Mouse (Mus musculus) layer of hippocampus, adult 6 months (tissue): ENCODE measurements around the gene Olfr1249. TPM values are rescaled to one million over a fixed set of nuclear protein-coding genes. Genes with fewer than 3 reads are reported as not detected.

ENCODE experiments used
- long read RNA-seq, 2 experiments: library from polyadenylated mRNA; unstranded; transcript quantifications; one replicate each; pipeline ENCODE4 v2.0.0; 2019 to 2020
- polyA plus RNA-seq: library from polyadenylated mRNA; unstranded; fragments of <200 nt; fragmentation: Nextera tagmentation; gene quantifications from 2 replicates; pipeline ENCODE4 v1.2.3, GENCODE M21; 2021

Gene Olfr1249
- not detected in 2 replicates for polyA plus RNA-seq
- long read RNA-seq, experiment 1: 0 reads
- long read RNA-seq, experiment 2: 0 reads

DNA sequence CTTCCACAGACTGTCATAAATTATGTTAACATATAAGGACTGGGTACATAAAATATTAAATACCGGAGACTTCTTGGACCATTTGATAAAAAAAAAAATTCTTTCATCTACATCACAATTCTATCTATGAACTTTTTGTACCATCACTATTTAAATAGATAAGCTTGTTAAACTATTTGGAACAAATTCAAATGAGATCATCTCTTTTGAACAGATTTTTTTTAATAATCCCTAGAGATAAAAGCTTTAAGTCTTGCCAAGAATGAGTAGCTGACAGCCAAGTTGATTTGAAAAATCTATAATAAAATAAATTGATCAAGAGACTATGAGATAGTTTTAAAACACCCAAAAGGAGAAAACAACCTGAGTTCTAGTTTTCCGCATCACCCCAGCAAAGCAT is at the start of gene Olfr1249:
TSS of gene Olfr1249 (minus strand) at position 101 of the 400 bp plus-strand sequence.

GRCm38 (mm10) chr2:89671836-89672235 is 37.1 kb upstream of the Olfr1249 start, which contains the start of gene Olfr1251:
Gene Olfr1251 (minus strand): TSS chr2:89671936.

DNA sequence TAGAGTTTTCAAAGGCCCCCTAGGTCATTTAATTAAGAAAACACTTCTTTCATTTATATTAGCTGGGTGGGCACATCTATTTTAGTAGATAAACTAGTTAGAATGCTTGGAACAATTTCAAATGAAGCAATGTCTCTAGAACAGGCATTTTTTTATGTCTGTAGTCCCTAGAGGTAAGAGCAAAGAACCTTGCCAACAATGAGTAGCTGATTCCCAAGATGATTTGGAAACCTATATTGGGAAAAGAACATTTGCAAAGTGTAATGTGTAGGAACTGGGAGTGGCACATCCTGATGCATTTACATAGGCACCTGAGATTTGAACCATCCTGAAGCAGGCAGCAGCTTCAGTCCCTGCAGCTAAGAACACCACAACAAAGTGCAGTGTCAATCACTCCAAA is 26.6 kb upstream of the Olfr1249 start, which contains the start of gene Olfr1250:
TSS of gene Olfr1250 (minus strand) at position 101 of the 400 bp plus-strand sequence.

GRCm38 (mm10) chr2:89618145-89618544 is 16.6 kb downstream of the Olfr1249 start, which contains the start of gene Olfr1248:
Gene Olfr1248 (minus strand): TSS chr2:89618245.

GRCm38 (mm10) chr2:89614030-89614429 is 20.8 kb downstream of the Olfr1249 start, which contains the start of gene Olfr1247:
Gene Olfr1247 (minus strand): TSS chr2:89614130.

DNA sequence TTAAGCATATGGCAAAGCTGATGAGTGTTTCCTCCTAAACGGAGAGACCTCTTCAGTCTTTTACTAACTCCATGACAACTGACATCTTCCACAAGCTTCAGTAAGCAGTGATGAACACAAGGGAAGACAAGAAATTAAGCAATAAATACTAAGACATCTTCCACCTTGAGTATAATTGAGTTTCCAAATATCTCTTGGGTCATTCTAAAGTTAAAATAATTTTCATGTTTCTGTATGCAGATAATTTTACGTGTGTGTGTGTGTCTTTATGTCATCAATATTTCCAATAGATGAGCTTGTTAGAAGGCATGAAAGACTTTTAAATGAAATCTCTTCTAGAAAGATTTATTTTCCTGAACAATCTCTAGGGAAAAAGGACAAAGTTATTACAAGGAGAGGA is 41.7 kb downstream of the Olfr1249 start, which contains the start of gene Olfr1246:
TSS of gene Olfr1246 (minus strand) at position 101 of the 400 bp plus-strand sequence.

Other genes with a start within 250 kb of the Olfr1249 start
- not detected in 2 replicates for gene Olfr1238, start 225.3 kb downstream of the Olfr1249 start, polyA plus RNA-seq
- gene Olfr1239, start 214.6 kb downstream of the Olfr1249 start, polyA plus RNA-seq: not detected in 2 replicates
- not detected in 2 replicates for gene Olfr1240, start 192.0 kb downstream of the Olfr1249 start, polyA plus RNA-seq
- not detected in 2 replicates for gene Olfr1241, start 147.9 kb downstream of the Olfr1249 start, polyA plus RNA-seq
- not detected in 2 replicates for gene Olfr1242, start 136.6 kb downstream of the Olfr1249 start, polyA plus RNA-seq
- not detected in 2 replicates for gene Olfr1243, start 103.5 kb downstream of the Olfr1249 start, polyA plus RNA-seq
- not detected in 2 replicates for gene Olfr1245, start 56.5 kb downstream of the Olfr1249 start, polyA plus RNA-seq
- not detected in 2 replicates for gene Olfr1246, start 41.8 kb downstream of the Olfr1249 start, polyA plus RNA-seq
- gene Olfr1247, start 20.9 kb downstream of the Olfr1249 start, polyA plus RNA-seq: not detected in 2 replicates
- not detected in 2 replicates for gene Olfr1248, start 16.7 kb downstream of the Olfr1249 start, polyA plus RNA-seq
- gene Olfr1250, start 26.5 kb upstream of the Olfr1249 start, polyA plus RNA-seq: not detected in 2 replicates
- gene Olfr1251, start 37.0 kb upstream of the Olfr1249 start, polyA plus RNA-seq: not detected in 2 replicates
- gene Olfr1252, start 90.0 kb upstream of the Olfr1249 start, polyA plus RNA-seq: not detected in 2 replicates
- not detected in 2 replicates for gene Olfr1253, start 122.1 kb upstream of the Olfr1249 start, polyA plus RNA-seq
- not detected in 2 replicates for gene Olfr1254, start 158.6 kb upstream of the Olfr1249 start, polyA plus RNA-seq
- gene Olfr1255, start 177.1 kb upstream of the Olfr1249 start, polyA plus RNA-seq: not detected in 2 replicates
- not detected in 2 replicates for gene Olfr1256, start 206.6 kb upstream of the Olfr1249 start, polyA plus RNA-seq
- gene Olfr48, start 213.2 kb upstream of the Olfr1249 start, polyA plus RNA-seq: not detected in 2 replicates
- not detected in 2 replicates for gene Olfr1257, start 243.5 kb upstream of the Olfr1249 start, polyA plus RNA-seq